Mouse (Mus musculus) thymus, postnatal 4 days (tissue): ENCODE results near the gene Rhox2b.
"Not testable (repeated sequence)": the region's sequence is repeated elsewhere in the genome, so short reads cannot be mapped to it uniquely, and the experiment has no call there.

Experiments
- DNase-seq: peaks from one replicate; pipeline ENCODE4 v3.0.0; 2021

The Rhox2b gene

DNA sequence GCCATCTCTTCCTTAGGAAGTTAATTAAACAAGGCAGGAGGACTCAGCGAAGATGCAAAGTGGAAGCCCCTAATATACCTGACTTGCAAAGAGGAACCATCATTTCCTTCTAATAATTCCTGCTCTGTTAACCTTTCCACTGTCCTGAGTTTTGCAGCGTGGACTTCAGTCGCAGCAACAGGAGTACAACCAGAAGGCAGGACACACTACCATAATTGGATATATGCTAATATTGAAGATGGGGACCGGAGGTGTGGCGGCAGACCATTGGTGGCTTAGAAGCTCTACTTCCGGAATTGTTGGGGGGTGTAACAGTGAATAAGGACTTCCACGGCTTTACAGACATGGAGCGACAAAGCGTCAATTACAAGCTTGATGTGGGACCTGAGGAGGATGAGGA lies at the start of gene Rhox2b:
Gene Rhox2b (plus strand): TSS at position 301 of the 400 bp plus-strand sequence.
- DNase-seq, result not testable (repeated sequence)

DNA sequence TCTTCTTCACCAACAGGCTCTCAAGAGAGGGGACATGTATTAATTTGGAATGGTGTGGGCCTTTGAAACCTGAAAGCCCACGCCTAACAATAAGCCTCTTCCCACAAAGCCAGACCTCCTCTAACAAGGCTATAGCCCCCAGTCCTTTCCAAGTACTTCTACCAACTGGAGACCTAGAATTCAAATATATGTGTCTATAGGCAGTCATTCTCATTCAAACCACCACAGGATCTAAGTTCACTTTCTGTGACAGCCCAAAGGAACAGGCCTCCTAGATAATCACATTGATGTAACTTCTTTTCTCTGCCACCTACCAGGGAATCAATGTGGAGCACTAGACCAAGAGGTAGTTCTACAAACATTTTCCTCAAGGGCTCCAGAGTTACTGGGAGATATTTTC lies 32.1 kb upstream of the Rhox2b start, which contains the start of gene Rhox3a2:
Gene Rhox3a2 (plus strand): TSS at position 301 of the 400 bp plus-strand sequence.
- not testable (repeated sequence) for DNase-seq

DNA sequence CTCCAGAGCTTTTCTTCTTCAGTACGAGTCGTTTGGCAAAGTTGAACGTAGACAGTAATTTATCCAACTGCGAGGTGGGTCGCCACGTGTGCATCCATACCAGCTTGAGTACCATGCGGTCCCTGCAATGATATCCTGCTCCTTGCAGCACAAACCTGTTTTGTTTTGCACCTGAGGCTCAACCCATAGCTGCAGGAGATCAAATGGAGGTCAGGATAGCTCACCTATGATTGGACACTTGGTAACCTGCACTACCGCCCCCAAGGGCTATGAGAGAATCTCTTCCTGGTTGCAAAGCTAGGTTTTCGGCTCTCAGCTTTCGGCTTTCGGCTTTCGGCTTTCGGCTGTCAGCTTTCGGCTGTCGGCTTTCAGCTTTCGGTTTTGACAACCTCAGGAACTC lies 21.3 kb upstream of the Rhox2b start, which contains the start of gene Rhox4a2:
Gene Rhox4a2 (plus strand): TSS at position 301 of the 400 bp plus-strand sequence.
- DNase-seq, result not testable (repeated sequence)

DNA sequence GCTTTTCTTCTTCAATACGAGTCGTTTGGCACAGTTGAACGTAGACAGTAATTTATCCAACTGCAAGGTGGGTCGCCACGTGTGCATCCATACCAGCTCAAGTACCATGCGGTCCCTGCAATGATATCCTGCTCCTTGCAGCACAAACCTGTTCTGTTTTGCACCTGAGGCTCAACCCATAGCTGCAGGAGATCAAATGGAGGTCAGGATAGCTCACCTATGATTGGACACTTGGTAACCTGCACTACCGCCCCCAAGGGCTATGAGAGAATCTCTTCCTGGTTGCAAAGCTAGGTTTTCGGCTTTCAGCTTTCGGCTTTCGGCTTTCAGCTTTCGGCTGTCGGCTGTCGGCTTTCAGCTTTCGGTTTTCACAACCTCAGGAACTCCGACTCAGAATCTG lies 20.3 kb downstream of the Rhox2b start, which contains the start of gene Rhox4b:
Gene Rhox4b (plus strand): TSS at position 301 of the 400 bp plus-strand sequence.
- not testable (repeated sequence) for DNase-seq

DNA sequence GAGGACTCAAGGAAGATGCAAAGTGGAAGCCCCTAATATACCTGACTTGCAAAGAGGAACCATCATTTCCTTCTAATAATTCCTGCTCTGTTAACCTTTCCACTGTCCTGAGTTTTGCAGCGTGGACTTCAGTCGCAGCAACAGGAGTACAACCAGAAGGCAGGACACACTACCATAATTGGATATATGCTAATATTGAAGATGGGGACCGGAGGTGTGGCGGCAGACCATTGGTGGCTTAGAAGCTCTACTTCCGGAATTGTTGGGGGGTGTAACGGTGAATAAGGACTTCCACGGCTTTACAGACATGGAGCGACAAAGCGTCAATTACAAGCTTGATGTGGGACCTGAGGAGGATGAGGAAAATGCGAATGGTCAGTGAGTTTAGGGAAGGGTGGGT lies 41.5 kb downstream of the Rhox2b start, which contains the start of gene Rhox2c:
Gene Rhox2c (plus strand): TSS at position 301 of the 400 bp plus-strand sequence.
- not testable (repeated sequence) for DNase-seq

DNA sequence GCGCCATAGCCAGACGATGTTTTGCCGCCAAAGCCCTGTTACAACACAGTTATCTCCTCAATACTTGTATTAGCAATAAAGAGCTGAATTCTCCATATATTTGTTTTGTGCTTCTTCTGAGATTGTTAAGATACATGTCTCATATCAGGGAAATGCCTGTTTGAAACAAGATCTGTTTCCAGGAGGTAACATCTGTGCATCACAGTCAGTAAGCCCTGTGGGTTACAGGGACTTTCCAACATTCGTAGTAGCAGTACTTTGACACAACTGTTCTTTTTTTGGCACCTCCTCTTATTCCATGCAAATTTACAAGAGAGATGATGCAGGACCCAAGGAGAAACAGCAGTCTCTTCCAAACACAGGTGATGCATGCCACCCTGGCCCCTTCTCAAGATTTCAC lies 46.4 kb downstream of the Rhox2b start, which contains the start of gene Rhox3c:
Gene Rhox3c (plus strand): TSS at position 301 of the 400 bp plus-strand sequence.
- not testable (repeated sequence) for DNase-seq
